Mouse (Mus musculus) forebrain, embryonic 12.5 days (tissue): ENCODE data around the gene Tsnax. TPM values are rescaled to one million over a fixed set of nuclear protein-coding genes. Genes with fewer than 3 reads are reported as not detected.

Source experiments
- ATAC-seq: fragments of 200-750 bp; cut with Nextera tagmentation; 2 replicates; pipeline ENCODE4 v1.8.0; 2017; ENCODE audit warnings: moderate TSS enrichment; ENCODE audit not compliant: low FRiP score
- H3K27ac ChIP-seq: fragments of 300-500 bp; sonication (generic); 2 replicates; pipeline ENCODE4 v1.5.1; 2016; ENCODE audit warnings: mild to moderate bottlenecking
- H3K27me3 ChIP-seq: fragments of 300-500 bp; sonication (generic); 2 replicates; pipeline ENCODE4 v1.6.1; 2016; ENCODE audit warnings: mild to moderate bottlenecking
- H3K36me3 ChIP-seq: fragments of 300-500 bp; sonication (generic); replicated peaks from 2 replicates; pipeline ENCODE4 v1.6.1; 2016; ENCODE audit warnings: mild to moderate bottlenecking
- H3K4me1 ChIP-seq: fragments of 300-500 bp; sonication (generic); 2 replicates; pipeline ENCODE4 v1.6.1; 2016
- H3K4me2 ChIP-seq: fragments of 300-500 bp; sonication (generic); 2 replicates; pipeline ENCODE4 v1.6.1; 2016; ENCODE audit warnings: mild to moderate bottlenecking, moderate library complexity
- H3K4me3 ChIP-seq: fragments of 300-500 bp; sonication (generic); replicated peaks from 2 replicates; pipeline ENCODE4 v1.5.1; 2016; ENCODE audit warnings: mild to moderate bottlenecking
- H3K9ac ChIP-seq: fragments of 300-500 bp; sonication (generic); 2 replicates; pipeline ENCODE4 v1.6.1; 2016; ENCODE audit warnings: mild to moderate bottlenecking
- H3K9me3 ChIP-seq: fragments of 300-500 bp; sonication (generic); 2 replicates; pipeline ENCODE4 v1.6.1; 2016
- WGBS: fragments of 180-500 bp; shearing (Covaris S2); methylation state at CpG from one replicate; pipeline ENCODE4 v1.1.7; 2016; 5-methylcytosine and 5-hydroxymethylcytosine counted together
- microRNA-seq: library from miRNA; unstranded; fragments of <30 nt; microRNA quantifications from one replicate; pipeline ENCODE4, GENCODE M21; 2017
- polyA plus RNA-seq: library from polyadenylated mRNA; unstranded; fragments of >200 nt; fragmentation: Nextera tagmentation; extraction: Ambion mirVana; gene quantifications from 2 replicates; pipeline ENCODE4 v1.2.1, GENCODE M21; 2016

Gene Tsnax
- polyA plus RNA-seq, 1 experiment from 2014 or later = 122 TPM

DNA sequence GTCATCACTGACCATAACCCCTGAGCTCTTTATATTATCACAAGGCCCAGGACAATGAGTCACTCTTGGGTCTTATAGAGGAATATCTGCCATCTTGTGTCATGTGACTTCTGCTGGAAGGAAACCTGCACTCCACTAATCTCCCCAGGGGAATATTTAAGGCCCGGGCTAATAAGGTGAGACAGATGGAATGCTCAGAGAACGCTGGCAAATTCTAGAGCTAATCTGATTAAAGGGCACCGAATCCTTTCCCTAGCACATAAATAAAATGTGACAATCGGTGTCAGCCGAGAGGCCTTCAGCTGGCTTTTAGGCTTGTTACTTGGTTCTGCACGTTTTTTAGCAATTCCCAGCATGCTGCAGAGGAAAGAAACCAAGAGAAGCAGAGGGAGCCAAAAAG, 56.9 kb downstream of the Tsnax start:
- Histone ChIP-seq H3K4me1 (0 out of 2 replicates have a peak, but pooled peaks cover 3% of the 10 kb centered on the region), H3K4me3 (no peak overlapping the region), H3K27me3 (0 out of 2 replicates have a peak, but pooled peaks cover 3% of the 10 kb centered on the region), H3K27ac (no peak overlapping the region), H3K36me3 (no peaks in the 10 kb centered on the region), H3K9ac (no peak overlapping the region), H3K9me3 (no peaks in the 10 kb centered on the region), H3K4me2 (no peak overlapping the region)
- no peak for ATAC-seq
- WGBS = 63% methylated on average over 6 of the region's 6 CpGs

- H3K27ac ChIP-seq = no peak overlapping the region
- H3K4me3 ChIP-seq = no peak overlapping the region
- 92% methylated on average over 10 of the region's 10 CpGs for WGBS
- no peaks in the 10 kb centered on the region for H3K9me3 ChIP-seq
- no peak for ATAC-seq
- H3K27me3 ChIP-seq = no peaks in the 10 kb centered on the region
- H3K4me2 ChIP-seq = no peak overlapping the region
- H3K4me1 ChIP-seq = peaks cover 12% of the 10 kb centered on the region
- H3K9ac ChIP-seq = no peak overlapping the region
- no peaks in the 10 kb centered on the region for H3K36me3 ChIP-seq
Measured at GRCm38 (mm10) chr8:125074141-125074540, 61.3 kb downstream of the Tsnax start.

DNA sequence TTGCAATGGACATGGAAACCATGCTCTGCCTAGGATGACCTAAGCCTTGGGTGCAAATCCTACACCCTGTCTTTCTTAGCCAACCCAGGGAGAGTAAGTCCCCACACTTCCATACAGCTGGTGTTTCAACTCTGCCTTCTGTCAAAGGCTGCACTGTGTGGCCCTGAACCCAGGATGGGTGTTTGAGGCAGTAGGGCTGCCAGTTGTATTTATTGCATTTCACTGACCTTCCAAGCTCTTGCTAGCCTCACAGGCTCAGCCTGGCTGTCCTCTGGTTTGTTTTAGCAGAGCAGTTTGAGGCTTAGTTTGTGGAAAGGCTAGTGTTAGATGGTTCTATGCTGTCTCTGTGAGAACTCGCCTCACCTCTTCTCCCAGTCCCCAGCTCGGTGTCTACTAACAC, 61.8 kb downstream of the Tsnax start:
- Histone ChIP-seq H3K27me3 (no peaks in the 10 kb centered on the region), H3K9ac (no peak overlapping the region), H3K4me1 (peaks cover 12% of the 10 kb centered on the region), H3K4me3 (no peak overlapping the region), H3K36me3 (no peaks in the 10 kb centered on the region), H3K4me2 (no peak overlapping the region), H3K27ac (no peak overlapping the region), H3K9me3 (no peaks in the 10 kb centered on the region)
- ATAC-seq = no peak
- 96% methylated on average over 2 of the region's 2 CpGs for WGBS

DNA sequence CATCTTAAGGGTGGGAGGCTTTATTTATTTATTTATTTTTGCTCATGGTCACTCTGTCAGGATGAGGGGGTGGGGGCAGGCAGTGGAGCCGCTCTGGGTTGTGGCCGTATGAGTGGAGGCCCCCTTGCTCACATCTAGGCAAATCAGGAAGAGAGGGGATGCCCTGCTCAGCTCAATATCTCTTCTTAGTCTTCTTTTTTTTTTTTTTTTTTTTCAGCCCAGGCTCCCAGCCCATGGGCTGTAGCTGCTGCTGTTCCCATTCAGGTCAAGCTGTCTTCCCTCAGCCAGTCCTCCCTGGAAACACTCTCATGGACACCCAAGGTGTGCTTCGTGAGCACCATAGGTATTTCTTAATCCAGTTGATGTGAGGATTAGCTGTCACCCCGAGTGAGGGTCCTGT, 62.6 kb downstream of the Tsnax start:
- no peaks in the 10 kb centered on the region for H3K36me3 ChIP-seq
- no peak overlapping the region for H3K9ac ChIP-seq
- peaks cover 9% of the 10 kb centered on the region for H3K4me1 ChIP-seq
- 78% methylated on average over 4 of the region's 4 CpGs for WGBS
- H3K9me3 ChIP-seq = no peaks in the 10 kb centered on the region
- H3K4me3 ChIP-seq = no peak overlapping the region
- H3K27me3 ChIP-seq = no peaks in the 10 kb centered on the region
- ATAC-seq = no peak
- H3K4me2 ChIP-seq = no peak overlapping the region
- no peak overlapping the region for H3K27ac ChIP-seq

- ATAC-seq = no peak
- peaks cover 22% of the 10 kb centered on the region for H3K4me1 ChIP-seq
- WGBS = 63% methylated on average over 8 of the region's 8 CpGs
- H3K4me2 ChIP-seq = no peak overlapping the region
- H3K27ac ChIP-seq = no peak overlapping the region
- H3K4me3 ChIP-seq = no peak overlapping the region
- H3K9ac ChIP-seq = no peak overlapping the region
- H3K36me3 ChIP-seq = no peaks in the 10 kb centered on the region
- no peaks in the 10 kb centered on the region for H3K27me3 ChIP-seq
- H3K9me3 ChIP-seq = no peaks in the 10 kb centered on the region
Measured at GRCm38 (mm10) chr8:125077326-125077725, 64.5 kb downstream of the Tsnax start.

GRCm38 (mm10) chr8:125078771-125079384, 66.1 kb downstream of the Tsnax start:
- 0 out of 2 replicates have a peak, but pooled peaks cover 5% of the 10 kb centered on the region for H3K27me3 ChIP-seq
- no peak overlapping the region for H3K4me2 ChIP-seq
- no peaks in the 10 kb centered on the region for H3K36me3 ChIP-seq
- H3K27ac ChIP-seq = peak overlapping the region; percentile 46; the same call in 1 of the 2 replicates
- H3K4me1 ChIP-seq = peaks cover 22% of the 10 kb centered on the region
- no peaks in the 10 kb centered on the region for H3K9me3 ChIP-seq
- H3K9ac ChIP-seq = no peak overlapping the region
- no peak overlapping the region for H3K4me3 ChIP-seq
- 63% methylated on average over 9 of the region's 9 CpGs for WGBS
- no peak for ATAC-seq

DNA sequence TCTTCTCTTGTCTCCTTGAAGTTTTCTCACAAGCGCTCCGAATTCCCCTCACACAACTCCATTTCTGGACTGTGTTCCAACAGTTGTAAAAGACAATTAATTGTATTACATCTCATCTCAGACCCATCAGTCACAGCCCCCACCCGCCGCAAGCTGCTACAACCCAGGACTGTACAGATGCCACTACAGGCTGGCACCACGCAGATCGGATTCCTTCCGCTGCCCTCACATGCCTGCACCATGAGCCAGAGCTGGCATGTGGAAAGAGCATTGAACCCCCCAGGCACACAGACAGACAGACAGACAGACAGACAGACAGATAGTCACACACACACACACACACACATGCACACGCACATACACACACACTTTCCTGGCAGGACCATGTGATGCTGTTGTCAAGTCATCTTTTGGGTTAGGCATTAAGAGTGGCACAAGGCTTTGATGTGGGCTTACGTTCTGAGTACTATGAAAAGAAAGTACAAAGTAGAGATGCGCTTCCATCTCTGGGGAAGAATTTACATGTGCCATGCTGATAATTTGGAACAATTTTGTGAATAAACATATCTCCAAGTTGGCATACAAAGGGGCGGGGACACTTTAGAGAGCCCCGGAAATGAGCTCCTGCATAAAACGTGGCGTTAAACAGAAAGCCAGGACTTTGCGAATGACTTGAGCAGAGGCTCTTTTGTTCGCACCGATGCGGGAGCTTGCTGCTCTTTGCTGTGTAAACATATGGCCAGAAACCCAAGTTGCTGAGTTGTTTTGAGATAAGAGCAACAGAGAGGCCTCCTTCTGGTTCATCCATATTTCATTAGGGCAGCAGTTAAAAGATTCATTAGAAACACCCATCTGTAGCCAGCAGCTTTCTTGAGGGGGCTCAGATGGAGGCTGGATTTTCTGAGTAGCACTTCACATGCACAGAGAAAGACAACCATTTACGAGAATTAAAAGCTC, 67.9 kb downstream of the Tsnax start:
- ATAC-seq = no peak; the same call in 1 of the 2 replicates
- no peak overlapping the region for H3K4me2 ChIP-seq
- peaks cover 22% of the 10 kb centered on the region for H3K4me1 ChIP-seq
- H3K36me3 ChIP-seq = no peaks in the 10 kb centered on the region
- 0 out of 2 replicates have a peak, but pooled peaks cover 5% of the 10 kb centered on the region for H3K27me3 ChIP-seq
- peak overlapping the region; percentile 36; the same call in 1 of the 2 replicates for H3K27ac ChIP-seq
- H3K4me3 ChIP-seq = no peak overlapping the region
- H3K9ac ChIP-seq = no peak overlapping the region
- 74% methylated on average over 19 of the region's 19 CpGs for WGBS
- H3K9me3 ChIP-seq = no peaks in the 10 kb centered on the region

- no peak for ATAC-seq
- Histone ChIP-seq H3K9me3 (no peaks in the 10 kb centered on the region), H3K4me1 (peaks cover 15% of the 10 kb centered on the region), H3K27me3 (0 out of 2 replicates have a peak, but pooled peaks cover 5% of the 10 kb centered on the region), H3K36me3 (no peaks in the 10 kb centered on the region), H3K9ac (no peak overlapping the region), H3K4me2 (no peak overlapping the region), H3K27ac (0 out of 2 replicates have a peak overlapping the region, but pooled peaks have one; percentile 21), H3K4me3 (no peak overlapping the region)
- 88% methylated on average over 4 of the region's 4 CpGs for WGBS
Measured at GRCm38 (mm10) chr8:125083746-125084145, 70.9 kb downstream of the Tsnax start.

Small RNAs within 50 kb of the gene (microRNA-seq; reads per million reads assigned to microRNA genes)
- not detected for gene Gm22197

Other genes starting within 250 kb of the Tsnax start
- 6.1 and 6.4 TPM in 2 replicates for gene Trim67, start 219.9 kb upstream of the Tsnax start, polyA plus RNA-seq
- 130 and 131 TPM in 2 replicates for gene Gnpat, start 150.0 kb upstream of the Tsnax start, polyA plus RNA-seq
- gene 2810004N23Rik, start 149.9 kb upstream of the Tsnax start, polyA plus RNA-seq = 53.8 and 55.3 TPM in 2 replicates
- gene Exoc8, start 115.3 kb upstream of the Tsnax start, polyA plus RNA-seq = 15.0 and 15.3 TPM in 2 replicates
- gene Sprtn, start 115.1 kb upstream of the Tsnax start, polyA plus RNA-seq = 12.8 and 14.5 TPM in 2 replicates
- 19.5 and 20.0 TPM in 2 replicates for gene Egln1, start 63.7 kb upstream of the Tsnax start, polyA plus RNA-seq
- 0.63 and 2.3 TPM in 2 replicates for gene Disc1, start 41.2 kb downstream of the Tsnax start, polyA plus RNA-seq